Mouse (Mus musculus) CH12.LX (cell line): ENCODE data around the gene Gm28048.

Experiments
- CTCF ChIP-seq, 2 experiments: IDR thresholded peaks in 1 of 2; conservative IDR thresholded peaks in 1 of 2; 2 replicates each; pipeline ENCODE4 v1.5.1; 2011 to 2012; ENCODE audit warnings: low read depth in 2 of 2, low read length in 2 of 2, improper control_type of control experiment in 1 of 2, inconsistent platforms in 1 of 2, mild to moderate bottlenecking in 1 of 2, moderate library complexity in 1 of 2
- E2F4 ChIP-seq: IDR thresholded peaks from 2 replicates; pipeline ENCODE4 v1.6.1; 2011; ENCODE audit warnings: low read depth, low read length, improper control_type of control experiment; ENCODE audit not compliant: insufficient replicate concordance
- ELF1 ChIP-seq: IDR thresholded peaks from 2 replicates; pipeline ENCODE4 v1.6.1; 2014; ENCODE audit warnings: low read depth, mild to moderate bottlenecking, inconsistent platforms, low read length, improper control_type of control experiment
- EP300 ChIP-seq: IDR thresholded peaks from 2 replicates; pipeline ENCODE4 v1.6.1; 2011; ENCODE audit warnings: low read length, improper control_type of control experiment
- KAT2A ChIP-seq: IDR thresholded peaks from 2 replicates; pipeline ENCODE4 v1.6.1; 2012; ENCODE audit warnings: low read length, improper control_type of control experiment, inconsistent platforms; ENCODE audit not compliant: insufficient replicate concordance
- MAFK ChIP-seq: IDR thresholded peaks from 2 replicates; pipeline ENCODE4 v1.6.1; 2011; ENCODE audit warnings: low read length, improper control_type of control experiment; ENCODE audit not compliant: insufficient replicate concordance
- MEF2A ChIP-seq: IDR thresholded peaks from 2 replicates; pipeline ENCODE4 v1.6.1; 2014; ENCODE audit warnings: low read depth, mild to moderate bottlenecking, inconsistent platforms, low read length, improper control_type of control experiment, borderline replicate concordance
- NRF1 ChIP-seq: IDR thresholded peaks from 2 replicates; pipeline ENCODE4 v1.6.1; 2014; ENCODE audit warnings: low read depth, mild to moderate bottlenecking, inconsistent platforms, low read length, improper control_type of control experiment, moderate library complexity
- POLR2A ChIP-seq: IDR thresholded peaks from 2 replicates; pipeline ENCODE4 v1.6.1; 2011; ENCODE audit warnings: low read depth, mild to moderate bottlenecking, improper control_type of control experiment, low read length
- RCOR1 ChIP-seq: conservative IDR thresholded peaks from 2 replicates; pipeline ENCODE4 v1.6.1; 2012; ENCODE audit warnings: low read depth, mild to moderate bottlenecking, inconsistent platforms, low read length, improper control_type of control experiment
- SIN3A ChIP-seq: IDR thresholded peaks from 2 replicates; pipeline ENCODE4 v1.6.1; 2012; ENCODE audit warnings: low read length, improper control_type of control experiment, inconsistent platforms
- SMC3 ChIP-seq: IDR thresholded peaks from 2 replicates; pipeline ENCODE4 v1.6.1; 2011; ENCODE audit warnings: low read depth, low read length, improper control_type of control experiment
- TBP ChIP-seq: conservative IDR thresholded peaks from 2 replicates; pipeline ENCODE4 v1.6.1; 2011; ENCODE audit warnings: low read depth, low read length, improper control_type of control experiment
- USF1 ChIP-seq: IDR thresholded peaks from 2 replicates; pipeline ENCODE4 v1.6.1; 2014; ENCODE audit warnings: low read depth, mild to moderate bottlenecking, inconsistent platforms, low read length, improper control_type of control experiment

DNA sequence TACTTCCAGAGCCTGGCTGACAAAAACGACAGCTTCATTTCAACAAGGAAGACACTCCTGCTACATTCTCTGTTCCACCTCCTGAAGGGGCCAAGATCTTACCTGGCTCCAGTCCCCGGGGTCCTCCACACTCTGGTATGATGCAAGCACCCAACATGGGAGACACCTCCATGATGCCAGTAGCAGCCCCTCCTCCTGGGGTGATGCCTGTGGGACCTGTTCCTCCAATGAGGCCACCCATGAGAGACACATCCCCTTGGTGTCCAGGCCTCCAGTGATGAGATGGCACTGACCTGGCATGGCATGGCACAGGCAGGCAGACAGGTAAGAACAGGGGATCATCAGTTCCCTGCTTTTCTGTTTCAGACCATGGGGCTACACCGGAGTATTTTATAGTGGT is 3.7 kb downstream of the Gm28048 start:
- no peak for TF ChIP-seq CTCF (conservative IDR thresholded peaks at IDR 0.05 in 1 of 2, IDR thresholded peaks at IDR 0.05 in 1 of 2; ENCODE audit: low read depth in 2 of 2, low read length in 2 of 2)
- no peak for TF ChIP-seq POLR2A
- no peak for TF ChIP-seq EP300
- TF ChIP-seq ELF1 = no peak
- TF ChIP-seq MAFK = no peak
- TF ChIP-seq NRF1 = no peak
- TF ChIP-seq MEF2A = no peak
- TF ChIP-seq USF1 = no peak
- TF ChIP-seq SMC3 = no peak
- TF ChIP-seq KAT2A = no peak
- TF ChIP-seq E2F4 = no peak
- TF ChIP-seq RCOR1 = no peak
- no peak for TF ChIP-seq TBP
- TF ChIP-seq SIN3A = no peak
